Mouse (Mus musculus) heart, embryonic 15.5 days (tissue): ENCODE measurements around the gene Synpr. TPM values are rescaled to one million over a fixed set of nuclear protein-coding genes. Genes with fewer than 3 reads are reported as not detected.

Experiments
- ATAC-seq: fragments of 200-750 bp; cut with Nextera tagmentation; replicated peaks from 2 replicates; pipeline ENCODE4 v1.8.0; 2017; ENCODE audit warnings: low read depth, moderate TSS enrichment; ENCODE audit not compliant: insufficient number of reproducible peaks, insufficient read depth, low FRiP score
- H3K27ac ChIP-seq: fragments of 300-500 bp; sonication (generic); 2 replicates; pipeline ENCODE4 v1.5.1; 2015; ENCODE audit warnings: mild to moderate bottlenecking, inconsistent platforms
- H3K27me3 ChIP-seq: fragments of 300-500 bp; sonication (generic); 2 replicates; pipeline ENCODE4 v1.6.1; 2015; ENCODE audit warnings: inconsistent platforms
- H3K36me3 ChIP-seq: fragments of 300-500 bp; sonication (generic); 2 replicates; pipeline ENCODE4 v1.6.1; 2015; ENCODE audit warnings: mild to moderate bottlenecking, inconsistent platforms
- H3K4me1 ChIP-seq: fragments of 300-500 bp; sonication (generic); replicated peaks from 2 replicates; pipeline ENCODE4 v1.6.1; 2015; ENCODE audit warnings: inconsistent platforms
- H3K4me2 ChIP-seq: fragments of 300-500 bp; sonication (generic); 2 replicates; pipeline ENCODE4 v1.6.1; 2015; ENCODE audit warnings: inconsistent platforms, mild to moderate bottlenecking, moderate library complexity
- H3K4me3 ChIP-seq: fragments of 300-500 bp; sonication (generic); 2 replicates; pipeline ENCODE4 v1.5.1; 2015; ENCODE audit warnings: mild to moderate bottlenecking, inconsistent platforms
- H3K9ac ChIP-seq: fragments of 300-500 bp; sonication (generic); 2 replicates; pipeline ENCODE4 v1.6.1; 2015; ENCODE audit warnings: mild to moderate bottlenecking, inconsistent platforms
- H3K9me3 ChIP-seq: fragments of 300-500 bp; sonication (generic); replicated peaks from 2 replicates; pipeline ENCODE4 v1.6.1; 2016; ENCODE audit warnings: inconsistent platforms
- WGBS: fragments of 180-500 bp; shearing (Covaris S2); methylation state at CpG from one replicate; pipeline ENCODE4 v1.1.7; 2015; ENCODE audit warnings: mixed read lengths; 5-methylcytosine and 5-hydroxymethylcytosine counted together
- polyA plus RNA-seq: library from polyadenylated mRNA; unstranded; fragments of >200 nt; fragmentation: Nextera tagmentation; extraction: Ambion mirVana; gene quantifications from 2 replicates; pipeline ENCODE4 v1.2.1, GENCODE M21; 2015

Synpr gene
- polyA plus RNA-seq, 1 experiment from 2014 or later = 0.77 TPM

DNA sequence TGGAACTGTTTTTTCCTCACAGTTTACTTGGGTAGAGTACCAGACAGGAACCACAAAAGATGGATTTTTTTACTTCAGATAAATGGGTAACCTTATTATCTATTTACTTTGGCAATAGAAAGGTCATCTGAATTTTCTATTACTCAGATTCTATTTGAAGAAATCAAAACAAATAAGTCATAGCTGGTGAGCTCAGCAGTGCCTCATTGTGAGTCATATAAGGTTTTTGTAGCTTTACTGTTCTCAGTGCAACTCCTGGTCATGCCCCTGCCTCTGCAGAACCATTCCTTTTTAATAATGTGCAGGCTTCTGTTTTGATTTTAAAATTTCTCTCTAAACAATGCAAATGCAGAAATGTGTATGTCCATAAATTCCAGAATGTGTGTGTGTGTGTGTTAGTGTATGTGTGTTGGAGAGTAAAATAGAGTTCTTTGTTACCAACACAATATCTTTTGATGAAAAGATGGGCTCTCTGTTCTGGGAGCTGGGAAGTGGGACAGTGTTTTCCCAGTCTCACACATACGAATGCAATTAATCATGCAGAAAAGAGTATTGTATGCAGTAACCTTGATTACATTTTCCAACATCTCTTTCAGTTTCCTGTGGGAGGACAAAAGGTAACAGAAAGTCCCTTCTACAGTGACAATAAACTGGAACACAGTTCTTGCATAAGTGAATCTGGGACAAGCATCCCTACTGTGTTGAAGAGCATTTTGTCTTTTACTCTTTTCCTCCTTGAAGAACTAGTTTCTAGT lies 269.2 kb downstream of the Synpr start:
- no peaks in the 10 kb centered on the region for H3K4me1 ChIP-seq
- no peak overlapping the region for H3K9ac ChIP-seq
- no peak for ATAC-seq
- no peak overlapping the region for H3K4me3 ChIP-seq
- WGBS = 62% methylated on average over 1 of the region's 1 CpGs
- H3K27ac ChIP-seq = no peak overlapping the region
- H3K36me3 ChIP-seq = no peaks in the 10 kb centered on the region
- H3K9me3 ChIP-seq = no peaks in the 10 kb centered on the region
- no peak overlapping the region for H3K4me2 ChIP-seq
- H3K27me3 ChIP-seq = no peaks in the 10 kb centered on the region

GRCm38 (mm10) chr14:13554631-13555030 lies 270.1 kb downstream of the Synpr start:
- ATAC-seq = no peak
- no peaks in the 10 kb centered on the region for H3K9me3 ChIP-seq
- no peaks in the 10 kb centered on the region for H3K27me3 ChIP-seq
- no peak overlapping the region for H3K4me3 ChIP-seq
- 70% methylated on average over 4 of the region's 4 CpGs for WGBS
- H3K4me2 ChIP-seq = no peak overlapping the region
- no peak overlapping the region for H3K9ac ChIP-seq
- H3K4me1 ChIP-seq = no peaks in the 10 kb centered on the region
- H3K36me3 ChIP-seq = no peaks in the 10 kb centered on the region
- no peak overlapping the region for H3K27ac ChIP-seq

- Histone ChIP-seq H3K36me3 (no peaks in the 10 kb centered on the region), H3K4me2 (no peak overlapping the region), H3K9me3 (no peaks in the 10 kb centered on the region), H3K4me3 (no peak overlapping the region), H3K4me1 (no peaks in the 10 kb centered on the region), H3K27me3 (no peaks in the 10 kb centered on the region), H3K27ac (no peak overlapping the region), H3K9ac (no peak overlapping the region)
- WGBS = 67% methylated on average over 2 of the region's 2 CpGs
- ATAC-seq = no peak
Observed at GRCm38 (mm10) chr14:13558117-13558516, 273.5 kb downstream of the Synpr start.

DNA sequence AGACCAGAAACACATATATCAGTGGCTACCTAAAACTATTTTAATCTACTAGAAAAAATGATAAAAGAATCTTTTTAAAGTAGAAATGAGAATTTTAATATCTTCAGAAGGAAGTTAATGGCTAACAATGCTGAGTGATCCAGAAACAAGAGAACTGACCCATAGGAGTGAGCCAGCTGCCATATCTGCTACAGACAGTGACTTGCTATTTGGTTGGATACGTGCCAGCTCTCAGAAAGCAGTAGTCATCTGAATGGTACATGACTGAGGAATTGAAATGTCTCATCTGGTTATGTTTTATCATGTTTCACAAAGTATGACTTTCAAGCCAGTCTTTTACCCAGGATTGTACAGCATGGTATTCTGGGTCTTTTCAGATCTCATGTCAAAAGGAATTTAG lies 282.7 kb downstream of the Synpr start:
- Histone ChIP-seq H3K36me3 (no peaks in the 10 kb centered on the region), H3K4me1 (no peaks in the 10 kb centered on the region), H3K4me2 (no peak overlapping the region), H3K27me3 (no peaks in the 10 kb centered on the region), H3K9ac (no peak overlapping the region), H3K9me3 (no peaks in the 10 kb centered on the region), H3K4me3 (no peak overlapping the region), H3K27ac (no peak overlapping the region)
- 64% methylated on average over 1 of the region's 1 CpGs for WGBS
- no peak for ATAC-seq

GRCm38 (mm10) chr14:13567996-13568395 lies 283.4 kb downstream of the Synpr start:
- Histone ChIP-seq H3K27ac (no peak overlapping the region), H3K9me3 (no peaks in the 10 kb centered on the region), H3K4me3 (no peak overlapping the region), H3K36me3 (no peaks in the 10 kb centered on the region), H3K27me3 (no peaks in the 10 kb centered on the region), H3K4me1 (no peaks in the 10 kb centered on the region), H3K9ac (no peak overlapping the region), H3K4me2 (no peak overlapping the region)
- ATAC-seq = no peak
- WGBS = 78% methylated on average over 2 of the region's 2 CpGs

- no peak overlapping the region for H3K4me2 ChIP-seq
- no peak overlapping the region for H3K9ac ChIP-seq
- no peaks in the 10 kb centered on the region for H3K36me3 ChIP-seq
- no peaks in the 10 kb centered on the region for H3K4me1 ChIP-seq
- no peaks in the 10 kb centered on the region for H3K27me3 ChIP-seq
- H3K27ac ChIP-seq = no peak overlapping the region
- no peak overlapping the region for H3K4me3 ChIP-seq
- no peak for ATAC-seq
- no peaks in the 10 kb centered on the region for H3K9me3 ChIP-seq
Observed at GRCm38 (mm10) chr14:13571941-13572340, 287.4 kb downstream of the Synpr start.

DNA sequence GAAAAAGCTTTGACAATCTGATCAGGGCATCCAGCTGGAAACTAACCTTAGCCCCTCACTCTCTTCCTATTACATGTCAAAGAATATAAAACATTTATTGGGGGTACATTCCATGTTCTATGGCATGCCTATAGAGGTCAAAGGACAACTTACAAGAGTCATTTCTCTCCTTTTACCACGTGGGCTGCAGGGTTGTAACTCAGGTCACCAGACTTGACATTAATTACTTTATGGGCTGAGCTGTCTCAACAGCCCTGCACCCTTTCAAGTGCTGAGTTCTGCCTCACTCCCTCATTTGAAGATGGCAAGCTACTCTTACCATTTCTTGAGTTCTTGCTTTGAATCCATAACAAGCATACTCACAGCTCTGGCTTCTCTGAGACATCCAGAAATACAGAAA lies 287.9 kb downstream of the Synpr start:
- no peak overlapping the region for H3K4me3 ChIP-seq
- H3K27ac ChIP-seq = no peak overlapping the region
- no peak for ATAC-seq
- H3K27me3 ChIP-seq = no peaks in the 10 kb centered on the region
- H3K36me3 ChIP-seq = no peaks in the 10 kb centered on the region
- no peaks in the 10 kb centered on the region for H3K4me1 ChIP-seq
- H3K9me3 ChIP-seq = no peaks in the 10 kb centered on the region
- H3K4me2 ChIP-seq = no peak overlapping the region
- WGBS = 15% methylated on average over 1 of the region's 1 CpGs
- no peak overlapping the region for H3K9ac ChIP-seq

DNA sequence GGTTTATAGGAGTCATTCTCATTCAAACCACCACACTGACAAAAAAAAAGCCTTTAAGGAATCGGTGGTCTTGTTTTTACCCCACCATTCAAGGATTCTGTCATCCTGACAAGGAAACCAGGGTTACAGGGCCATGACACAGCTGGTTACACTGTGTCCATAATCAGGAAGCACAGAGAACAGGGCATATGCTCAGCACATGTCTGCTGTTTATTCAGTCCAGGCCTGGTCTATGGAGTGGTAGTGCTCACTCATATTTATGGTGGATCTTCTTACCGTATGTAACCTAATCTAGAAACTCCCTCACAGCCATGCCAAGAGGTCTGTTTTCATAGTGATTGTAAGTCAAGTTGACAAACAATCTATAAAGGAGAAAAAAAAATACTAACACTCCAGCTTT lies 293.5 kb downstream of the Synpr start:
- no peaks in the 10 kb centered on the region for H3K36me3 ChIP-seq
- no peak overlapping the region for H3K4me2 ChIP-seq
- H3K4me1 ChIP-seq = no peaks in the 10 kb centered on the region
- no peaks in the 10 kb centered on the region for H3K27me3 ChIP-seq
- no peak overlapping the region for H3K27ac ChIP-seq
- H3K4me3 ChIP-seq = no peak overlapping the region
- 74% methylated on average over 2 of the region's 2 CpGs for WGBS
- H3K9ac ChIP-seq = no peak overlapping the region
- no peak for ATAC-seq
- no peaks in the 10 kb centered on the region for H3K9me3 ChIP-seq

- ATAC-seq = no peak
- Histone ChIP-seq H3K27me3 (no peaks in the 10 kb centered on the region), H3K9ac (no peak overlapping the region), H3K36me3 (no peaks in the 10 kb centered on the region), H3K4me3 (no peak overlapping the region), H3K27ac (no peak overlapping the region), H3K9me3 (no peaks in the 10 kb centered on the region), H3K4me1 (no peaks in the 10 kb centered on the region), H3K4me2 (no peak overlapping the region)
- WGBS = 63% methylated on average over 1 of the region's 1 CpGs
Observed at GRCm38 (mm10) chr14:13578744-13579143, 294.2 kb downstream of the Synpr start.

DNA sequence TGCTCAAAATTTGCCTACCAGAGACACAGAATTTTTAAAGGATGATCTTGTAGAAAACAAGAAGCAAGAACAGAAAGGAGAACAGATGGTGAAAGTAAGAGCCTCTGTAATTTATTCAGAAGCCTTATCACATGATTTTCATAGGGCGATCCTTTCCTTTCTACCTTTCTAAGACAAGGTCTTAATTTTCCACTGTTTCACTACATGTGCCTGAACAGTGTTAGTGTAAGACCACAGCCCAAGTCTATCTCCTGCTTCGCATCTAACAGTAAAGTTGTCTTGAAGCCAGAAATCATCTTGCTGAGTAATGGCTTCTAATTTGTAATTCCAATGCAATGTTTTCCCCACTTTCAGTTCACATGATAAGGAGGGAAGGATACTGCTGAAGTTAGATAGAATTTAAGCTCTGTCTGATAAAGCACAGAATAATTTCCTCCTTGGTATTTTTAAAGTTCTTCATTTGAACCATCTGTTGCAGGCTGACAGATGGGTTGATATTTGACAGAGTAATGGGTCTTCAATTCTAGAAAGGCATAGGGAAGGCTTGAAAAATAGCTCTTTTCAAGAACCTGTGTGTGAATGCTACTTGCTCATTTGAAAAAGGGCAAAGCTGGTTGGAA lies 308.9 kb downstream of the Synpr start:
- no peaks in the 10 kb centered on the region for H3K4me1 ChIP-seq
- no peaks in the 10 kb centered on the region for H3K27me3 ChIP-seq
- no peak overlapping the region for H3K4me3 ChIP-seq
- no peak overlapping the region for H3K4me2 ChIP-seq
- 78% methylated on average over 2 of the region's 2 CpGs for WGBS
- H3K9ac ChIP-seq = no peak overlapping the region
- H3K27ac ChIP-seq = no peak overlapping the region
- no peaks in the 10 kb centered on the region for H3K9me3 ChIP-seq
- H3K36me3 ChIP-seq = no peaks in the 10 kb centered on the region
- ATAC-seq = no peak

- H3K36me3 ChIP-seq = no peaks in the 10 kb centered on the region
- 44% methylated on average over 6 of the region's 6 CpGs for WGBS
- no peak for ATAC-seq
- H3K9ac ChIP-seq = no peak overlapping the region
- H3K9me3 ChIP-seq = no peaks in the 10 kb centered on the region
- H3K4me1 ChIP-seq = no peaks in the 10 kb centered on the region
- no peak overlapping the region for H3K4me2 ChIP-seq
- no peak overlapping the region for H3K27ac ChIP-seq
- H3K27me3 ChIP-seq = no peaks in the 10 kb centered on the region
- H3K4me3 ChIP-seq = no peak overlapping the region
Observed at GRCm38 (mm10) chr14:13596251-13596650, 311.7 kb downstream of the Synpr start.

DNA sequence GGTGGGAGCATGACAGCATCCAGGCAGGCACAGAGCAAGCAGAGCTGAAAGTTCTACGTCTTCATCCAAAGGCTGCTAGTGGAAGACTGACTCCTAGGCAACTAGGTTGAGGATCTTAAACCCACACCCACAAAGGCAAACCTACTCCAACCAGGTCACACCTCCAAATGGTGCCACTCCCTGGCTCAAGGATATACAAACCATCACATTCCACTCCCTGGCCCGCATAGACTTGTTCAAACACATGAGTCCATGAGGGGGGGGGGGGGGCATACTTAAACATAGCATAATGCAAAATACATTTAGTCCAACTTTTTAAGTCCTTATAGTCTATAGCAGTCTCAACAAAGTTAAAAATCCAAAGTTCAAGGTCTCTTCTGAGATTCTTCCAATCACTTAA lies 312.6 kb downstream of the Synpr start:
- no peak overlapping the region for H3K9ac ChIP-seq
- no peaks in the 10 kb centered on the region for H3K9me3 ChIP-seq
- no peak overlapping the region for H3K4me2 ChIP-seq
- no peak overlapping the region for H3K4me3 ChIP-seq
- no peak overlapping the region for H3K27ac ChIP-seq
- ATAC-seq = no peak
- H3K4me1 ChIP-seq = no peaks in the 10 kb centered on the region
- H3K36me3 ChIP-seq = no peaks in the 10 kb centered on the region
- no peaks in the 10 kb centered on the region for H3K27me3 ChIP-seq
- 93% methylated on average over 2 of the region's 2 CpGs for WGBS
